Mouse (Mus musculus) testis, adult 2 months (tissue): ENCODE data around the gene Dctn1. TPM values are rescaled to one million over a fixed set of nuclear protein-coding genes. Genes with fewer than 3 reads are reported as not detected.

Source experiments
- H3K27ac ChIP-seq: fragments of 200-500 bp; 2 replicates; pipeline ENCODE4 v1.5.1; 2012; ENCODE audit warnings: low read depth, low read length; ENCODE audit not compliant: control insufficient read depth, insufficient read depth
- H3K27me3 ChIP-seq: fragments of 200-500 bp; 2 replicates; pipeline ENCODE4 v1.6.1; 2012; ENCODE audit warnings: mild to moderate bottlenecking, low read length, moderate library complexity; ENCODE audit not compliant: control insufficient read depth, insufficient read depth
- H3K36me3 ChIP-seq: fragments of 200-500 bp; 2 replicates; pipeline ENCODE4 v1.6.1; 2012; ENCODE audit warnings: mild to moderate bottlenecking, low read length; ENCODE audit not compliant: control insufficient read depth, insufficient read depth
- H3K4me1 ChIP-seq: fragments of 200-500 bp; 2 replicates; pipeline ENCODE4 v1.6.1; 2012; ENCODE audit warnings: low read length; ENCODE audit not compliant: control insufficient read depth, insufficient read depth
- H3K4me3 ChIP-seq: fragments of 200-500 bp; 2 replicates; pipeline ENCODE4 v1.5.1; 2012; ENCODE audit warnings: low read depth, mild to moderate bottlenecking, low read length, moderate library complexity, mixed read lengths; ENCODE audit not compliant: control insufficient read depth
- CTCF ChIP-seq: fragments of 200-500 bp; IDR thresholded peaks from 2 replicates; pipeline ENCODE4 v1.5.1; 2012; ENCODE audit warnings: low read depth, mild to moderate bottlenecking, inconsistent platforms, low read length, moderate library complexity; ENCODE audit not compliant: control insufficient read depth, insufficient read depth, insufficient replicate concordance
- POLR2A ChIP-seq: fragments of 200-500 bp; IDR thresholded peaks from 2 replicates; pipeline ENCODE4 v1.6.1; 2012; ENCODE audit warnings: low read depth, mild to moderate bottlenecking, inconsistent platforms, low read length, moderate library complexity; ENCODE audit not compliant: control insufficient read depth
- polyA plus RNA-seq: library from polyadenylated mRNA; depleted of rRNA; stranded (reverse); fragments of >200 nt; gene quantifications from 2 replicates; pipeline ENCODE4 v1.2.3, GENCODE M21; 2012

The Dctn1 gene
- polyA plus RNA-seq, 1 experiment = 49.3 TPM

- TF ChIP-seq CTCF (0 out of 2 replicates have a peak, but pooled peaks have one; percentile 4), POLR2A (no peak)
Measured at GRCm38 (mm10) chr6:83161442-83161841, 4.3 kb upstream of the Dctn1 start.

DNA sequence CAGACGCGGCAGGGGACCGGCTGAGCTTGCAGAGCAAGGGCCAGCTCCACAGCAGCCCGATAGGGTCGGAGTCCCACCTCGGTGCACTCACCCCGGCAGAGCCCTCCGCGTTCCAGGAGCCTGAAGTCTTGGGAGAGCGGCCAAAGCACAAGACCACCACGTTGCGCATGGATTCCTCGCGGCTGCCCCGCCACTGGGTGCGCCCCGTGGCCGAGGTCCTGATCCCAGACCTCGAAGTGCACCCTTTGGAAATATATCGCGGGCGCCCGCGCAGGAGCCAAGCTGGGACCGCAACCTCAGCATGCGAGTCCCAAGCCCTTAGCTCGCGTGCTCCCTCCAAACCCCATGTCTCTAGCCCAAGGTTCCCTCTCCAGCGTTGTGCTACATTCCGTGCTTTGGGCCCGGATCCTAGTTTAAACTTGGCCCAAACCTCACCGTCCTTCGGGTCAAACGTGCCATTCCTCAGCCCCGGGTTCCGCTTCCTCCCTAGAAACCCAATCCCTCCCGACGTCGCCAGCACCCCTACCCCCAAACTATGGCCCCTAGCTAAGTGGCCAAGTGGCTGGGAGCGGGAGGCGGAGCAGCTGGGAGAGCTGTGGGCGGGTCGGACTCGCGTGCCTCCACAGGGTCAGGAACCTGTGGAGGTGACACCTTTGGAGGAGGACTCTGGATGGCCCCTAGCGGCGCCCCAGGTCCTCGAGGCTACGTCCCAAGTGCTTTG, 3.6 kb upstream of the Dctn1 start:
- Histone ChIP-seq H3K27me3 (no peaks in the 10 kb centered on the region), H3K36me3 (no peaks in the 10 kb centered on the region; the same call in 1 of the 2 replicates), H3K4me1 (peaks cover 20% of the 10 kb centered on the region), H3K27ac (no peak overlapping the region), H3K4me3 (peak overlapping the region; percentile 72)
- TF ChIP-seq CTCF = no peak
- TF ChIP-seq POLR2A = no peak

More at GRCm38 (mm10) chr6:83161442-83161841, 4.3 kb upstream of the Dctn1 start:
- peak overlapping the region; percentile 72 for H3K4me3 ChIP-seq
- no peaks in the 10 kb centered on the region; the same call in 1 of the 2 replicates for H3K36me3 ChIP-seq
- H3K4me1 ChIP-seq = peaks cover 20% of the 10 kb centered on the region
- no peak overlapping the region for H3K27ac ChIP-seq
- H3K27me3 ChIP-seq = no peaks in the 10 kb centered on the region

- TF ChIP-seq POLR2A (no peak), CTCF (peak; percentile 45; the same call in 1 of the 2 replicates)
- Histone ChIP-seq H3K27ac (no peak overlapping the region), H3K4me1 (peaks cover 20% of the 10 kb centered on the region), H3K4me3 (peak overlapping the region; percentile 72), H3K27me3 (no peaks in the 10 kb centered on the region), H3K36me3 (no peaks in the 10 kb centered on the region; the same call in 1 of the 2 replicates)
Measured at GRCm38 (mm10) chr6:83162701-83163100, 3.0 kb upstream of the Dctn1 start.

DNA sequence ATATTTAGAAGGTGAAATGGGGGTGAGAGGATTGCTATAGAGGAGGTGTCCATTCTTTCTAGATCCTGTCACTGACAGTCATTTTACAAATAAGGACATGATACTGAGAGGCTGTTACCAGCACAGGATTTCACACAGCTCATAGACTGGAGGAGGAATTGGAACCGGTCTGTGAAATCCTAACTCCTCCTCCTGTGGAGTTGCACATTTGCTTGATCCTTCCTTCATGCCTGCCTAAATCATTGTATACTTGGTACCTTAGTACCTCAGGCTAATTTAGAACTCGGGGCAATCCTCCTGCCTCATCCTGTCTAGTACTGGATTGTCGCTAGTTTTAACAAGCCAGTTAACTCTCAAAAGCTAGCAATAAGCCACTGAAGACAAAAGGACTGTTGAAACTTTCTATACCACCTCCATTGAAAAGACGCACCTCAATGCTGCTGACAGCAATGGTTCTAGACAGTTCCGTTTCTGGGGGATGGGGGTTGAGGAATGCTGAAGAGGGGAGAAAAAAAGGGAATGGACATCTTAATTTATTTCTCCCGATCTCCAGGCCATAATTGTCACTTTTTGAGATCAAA, 604 bp upstream of the Dctn1 start:
- no peaks in the 10 kb centered on the region for H3K27me3 ChIP-seq

GRCm38 (mm10) chr6:83166243-83166630, 517 bp downstream of the Dctn1 start:
- Histone ChIP-seq H3K27ac (peak overlapping the region; percentile 1), H3K4me3 (peak overlapping the region; percentile 93), H3K36me3 (no peaks in the 10 kb centered on the region; the same call in 1 of the 2 replicates), H3K27me3 (no peaks in the 10 kb centered on the region), H3K4me1 (peaks cover 18% of the 10 kb centered on the region)
- TF ChIP-seq POLR2A (no peak), CTCF (no peak)

More for the DNA sequence above, 604 bp upstream of the Dctn1 start:
- Histone ChIP-seq H3K36me3 (no peaks in the 10 kb centered on the region; the same call in 1 of the 2 replicates), H3K4me3 (peak overlapping the region; percentile 93), H3K4me1 (peaks cover 20% of the 10 kb centered on the region), H3K27ac (peak overlapping the region; percentile 77; the same call in 1 of the 2 replicates)
- TF ChIP-seq CTCF = no peak

- TF ChIP-seq CTCF (no peak), POLR2A (no peak)
- no peak overlapping the region for H3K4me3 ChIP-seq
- H3K27me3 ChIP-seq = no peaks in the 10 kb centered on the region
- no peak overlapping the region for H3K27ac ChIP-seq
- no peaks in the 10 kb centered on the region for H3K36me3 ChIP-seq
- H3K4me1 ChIP-seq = peaks cover 3% of the 10 kb centered on the region
Measured at GRCm38 (mm10) chr6:83169872-83170271, 4.2 kb downstream of the Dctn1 start.

DNA sequence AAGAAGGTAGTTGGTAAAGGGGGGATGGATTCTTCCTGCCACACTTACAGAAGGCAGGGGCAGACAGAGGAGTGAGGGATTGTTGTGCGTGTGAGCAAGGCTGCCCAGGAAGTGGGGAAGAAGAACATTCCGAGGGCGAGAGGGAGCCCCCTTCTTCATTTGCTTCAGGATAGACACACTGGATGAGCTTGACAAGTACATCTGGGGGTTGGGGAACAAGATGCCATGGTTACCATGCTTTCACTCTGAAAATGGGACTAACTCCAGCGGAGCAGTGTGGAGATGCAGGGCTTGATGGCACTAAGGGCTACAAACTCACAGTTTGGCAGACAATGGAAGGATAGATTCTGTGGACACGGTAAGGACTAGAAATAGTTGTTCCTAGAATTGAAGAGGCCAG, 5.3 kb downstream of the Dctn1 start:
- no peak for TF ChIP-seq CTCF
- TF ChIP-seq POLR2A = no peak
- Histone ChIP-seq H3K27ac (no peak overlapping the region), H3K27me3 (no peaks in the 10 kb centered on the region)

More for the DNA sequence above, 5.3 kb downstream of the Dctn1 start:
- Histone ChIP-seq H3K4me3 (no peak overlapping the region), H3K4me1 (peaks cover 3% of the 10 kb centered on the region), H3K36me3 (no peaks in the 10 kb centered on the region)
